Mouse (Mus musculus) CD8-positive naive resting alpha-beta T cell, adult 2 months (primary cell): ENCODE results near the gene Cdc42bpg.

Experiments
- DNase-seq, 2 experiments: peaks; one replicate each; pipeline ENCODE4 v3.0.0; 2022; ENCODE audit warnings: low read depth in 2 of 2, low spot score in 2 of 2

The Cdc42bpg gene

GRCm38 (mm10) chr19:6347615-6348014, 41.4 kb downstream of the Cdc42bpg start:
- no peak for DNase-seq

GRCm38 (mm10) chr19:6348717-6349116, 42.5 kb downstream of the Cdc42bpg start:
- no peak for DNase-seq

- DNase-seq: no peak
Measured at GRCm38 (mm10) chr19:6349215-6349983, 43.1 kb downstream of the Cdc42bpg start.

GRCm38 (mm10) chr19:6351431-6352106, 45.3 kb downstream of the Cdc42bpg start:
- DNase-seq: no peak

GRCm38 (mm10) chr19:6352107-6352505, 45.9 kb downstream of the Cdc42bpg start:
- no peak for DNase-seq

- DNase-seq: no peak
Measured at GRCm38 (mm10) chr19:6354030-6354429, 47.8 kb downstream of the Cdc42bpg start.

- no peak for DNase-seq
Measured at GRCm38 (mm10) chr19:6361291-6361690, 55.0 kb downstream of the Cdc42bpg start.

GRCm38 (mm10) chr19:6363091-6363410, 56.8 kb downstream of the Cdc42bpg start:
- DNase-seq: no peak

GRCm38 (mm10) chr19:6363411-6364240, 57.4 kb downstream of the Cdc42bpg start, which contains the start of gene Sf1:
Gene Sf1, plus strand, starts transcription at chr19:6363690.
- peak; percentile 100 for DNase-seq

GRCm38 (mm10) chr19:6364317-6364725, 58.1 kb downstream of the Cdc42bpg start:
- DNase-seq: peak; percentile 82 to 88

GRCm38 (mm10) chr19:6364842-6365241, 58.6 kb downstream of the Cdc42bpg start:
- no peak for DNase-seq

GRCm38 (mm10) chr19:6370175-6370574, 63.9 kb downstream of the Cdc42bpg start:
- DNase-seq: no peak

GRCm38 (mm10) chr19:6372433-6372832, 66.2 kb downstream of the Cdc42bpg start:
- DNase-seq: no peak

- DNase-seq: peak; percentile 79 to 86
Measured at GRCm38 (mm10) chr19:6373539-6374400, 67.5 kb downstream of the Cdc42bpg start.

GRCm38 (mm10) chr19:6374571-6374970, 68.3 kb downstream of the Cdc42bpg start:
- no peak for DNase-seq
